Comparison of ENCODE assay signal across 8 mouse cellular contexts in genomic region chr6:51129591-51129990, GRCm38 (mm10).
DNase-seq lines count a peak whose midpoint lies in the region; ATAC-seq and TF ChIP-seq lines count a peak whose summit lies in the region.

No protein-coding gene starts in this region.

- peak overlapping the region; percentile 19; the same call in 1 of the 2 replicates for H3K27ac ChIP-seq in bone marrow, adult 2 months (ENCODE audit: control insufficient read depth, insufficient read depth, low read depth, low read length, poor library complexity)
- no peak overlapping the region for H3K27ac ChIP-seq in forebrain, embryonic 15.5 days (replicated peaks)
- no peak overlapping the region for H3K27ac ChIP-seq in midbrain, embryonic 11.5 days (ENCODE audit: low read depth, low read length)

- H3K9ac ChIP-seq in forebrain, embryonic 15.5 days (replicated peaks), result no peak overlapping the region
- no peak overlapping the region for H3K9ac ChIP-seq in midbrain, embryonic 11.5 days (ENCODE audit: low read length)

- no peaks in the 10 kb centered on the region for H3K27me3 ChIP-seq in forebrain, embryonic 15.5 days
- no peaks in the 10 kb centered on the region for H3K27me3 ChIP-seq in midbrain, embryonic 11.5 days (ENCODE audit: control insufficient read depth, insufficient read depth, low read length)

- H3K4me2 ChIP-seq in forebrain, embryonic 15.5 days (replicated peaks), result no peak overlapping the region
- H3K4me2 ChIP-seq in midbrain, embryonic 11.5 days, result no peak overlapping the region

- TF ChIP-seq CTCF in bone marrow, adult 2 months (IDR thresholded peaks at IDR 0.05; ENCODE audit: control insufficient read depth, insufficient read depth, low read length), result no peak

- no peaks in the 10 kb centered on the region; the same call in none of the 2 replicates for H3K4me1 ChIP-seq in bone marrow, adult 2 months (ENCODE audit: control insufficient read depth, insufficient read depth, low read length)
- peaks cover 6% of the 10 kb centered on the region; the same call in 1 of the 2 replicates for H3K4me1 ChIP-seq in forebrain, embryonic 15.5 days
- H3K4me1 ChIP-seq in midbrain, embryonic 11.5 days (ENCODE audit: control insufficient read depth, insufficient read depth, low read length), result no peaks in the 10 kb centered on the region

- no peak for TF ChIP-seq POLR2A in bone marrow, adult 2 months (IDR thresholded peaks at IDR 0.05; ENCODE audit: borderline replicate concordance, control insufficient read depth, low read depth, low read length)

- H3K4me3 ChIP-seq in bone marrow, adult 2 months (replicated peaks; ENCODE audit: control insufficient read depth, low read depth, low read length), result peak overlapping the region; percentile 74
- H3K4me3 ChIP-seq in forebrain, embryonic 15.5 days, result no peak overlapping the region
- no peak overlapping the region for H3K4me3 ChIP-seq in midbrain, embryonic 11.5 days (ENCODE audit: low read depth, low read length)

- H3K36me3 ChIP-seq in forebrain, embryonic 15.5 days, result no peaks in the 10 kb centered on the region
- no peaks in the 10 kb centered on the region for H3K36me3 ChIP-seq in midbrain, embryonic 11.5 days (ENCODE audit: control insufficient read depth, insufficient read depth, low read length)

- 8% methylated on average over 14 of the region's 14 CpGs for WGBS in bone marrow, adult 2 months
- 94% methylated on average over 14 of the region's 14 CpGs for WGBS in forebrain, embryonic 15.5 days
- 89% methylated on average over 14 of the region's 14 CpGs for WGBS in midbrain, embryonic 11.5 days

- no peak for ATAC-seq in forebrain, embryonic 15.5 days (replicated peaks)
- no peak for ATAC-seq in midbrain, embryonic 11.5 days (ENCODE audit: low FRiP score)

- DNase-seq in heart, adult 8-10 months (ENCODE audit: low spot score), result peak; percentile 77
- DNase-seq in kidney, postnatal 10 days, result peak; percentile 56
- DNase-seq in lung, postnatal 25 days (ENCODE audit: low spot score), result peak; percentile 64
- no peak for DNase-seq in cerebellum, postnatal 25 days
- DNase-seq in retina, postnatal 1 day, result no peak
- DNase-seq in midbrain, embryonic 11.5 days (ENCODE audit: low spot score, missing footprints), result no peak

- H3K9me3 ChIP-seq in forebrain, embryonic 15.5 days, result no peaks in the 10 kb centered on the region
- no peaks in the 10 kb centered on the region for H3K9me3 ChIP-seq in midbrain, embryonic 11.5 days (ENCODE audit: control insufficient read depth, low read length)

Comparison
In these comparisons a context has a peak if more than half of its experiments do, and no peak if none do; other contexts are left out.
1. DNase-seq: peak in heart, adult 8-10 months (single experiment), kidney, postnatal 10 days (single experiment) and lung, postnatal 25 days (single experiment); none in cerebellum, postnatal 25 days (0 of 2), retina, postnatal 1 day (single experiment) and midbrain, embryonic 11.5 days (single experiment).